Mouse (Mus musculus) right cerebral cortex, adult 18-20 months (tissue): ENCODE measurements at regions not wholly inside any gene's neighbourhood (a gene's known extent, or its start where the extent isn't known, plus 50 kb on each side); places are given as distances from the start of the nearest gene placed in this dataset.
A peak's percentile ranks its signal among the peaks of the same experiment; 100 is the strongest.

ENCODE experiments used
- DNase-seq: peaks from one replicate; pipeline ENCODE4 v3.0.0; 2022; ENCODE audit warnings: mixed read lengths

GRCm38 (mm10) chr5:64022633-64023323 lies 54.1 kb upstream of the Rell1 start:
- DNase-seq: peak; percentile 82

GRCm38 (mm10) chr5:64023324-64023650 lies 54.6 kb upstream of the Rell1 start:
- DNase-seq: no peak

DNA sequence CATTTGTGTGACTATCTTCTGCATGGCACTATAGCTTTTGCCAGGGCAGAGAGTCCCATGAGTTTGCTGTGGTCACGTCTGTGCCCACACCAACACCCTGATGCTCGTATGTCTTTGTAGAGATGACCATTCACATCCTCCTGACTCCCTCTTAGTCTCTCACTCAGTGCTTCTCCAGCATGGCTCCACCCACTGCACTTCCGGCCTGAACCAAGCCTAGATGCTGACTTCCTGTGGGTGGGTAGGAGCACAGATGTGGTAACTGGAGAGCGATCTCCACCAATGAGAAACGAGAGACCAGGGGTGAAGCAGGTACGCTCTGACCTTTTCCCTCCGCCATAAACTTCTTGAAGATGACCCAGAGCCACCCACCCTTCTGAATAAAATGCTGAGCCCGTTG lies 55.7 kb upstream of the Rell1 start:
- no peak for DNase-seq

DNA sequence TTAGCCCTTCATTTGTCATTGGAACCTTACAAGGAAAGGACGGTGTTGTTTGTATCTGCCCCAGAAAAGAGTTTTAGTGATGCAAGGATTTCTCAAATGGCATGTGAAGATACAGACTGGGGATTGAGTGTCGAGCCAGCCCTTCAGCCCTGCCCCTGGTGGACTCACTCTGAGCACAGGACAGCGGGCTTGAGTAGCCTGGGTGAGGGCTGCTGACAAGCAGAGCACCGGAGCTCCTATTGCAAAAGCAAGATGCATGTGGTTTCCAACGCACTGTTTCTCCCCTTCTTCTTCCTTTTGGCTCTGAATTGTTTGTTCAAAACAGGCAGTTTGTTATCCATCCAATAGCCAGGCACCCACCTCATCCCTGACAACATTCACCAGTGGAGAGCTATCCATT lies 59.0 kb upstream of the Rell1 start:
- DNase-seq: no peak

GRCm38 (mm10) chr5:64029622-64030145 lies 61.0 kb upstream of the Rell1 start:
- DNase-seq: no peak

GRCm38 (mm10) chr5:64030281-64030960 lies 61.7 kb upstream of the Rell1 start:
- no peak for DNase-seq

- DNase-seq: no peak
Observed at GRCm38 (mm10) chr5:64038394-64038793, 54.4 kb upstream of the Pgm2 start.

- no peak for DNase-seq
Observed at GRCm38 (mm10) chr5:64040676-64041075, 52.1 kb upstream of the Pgm2 start.
